Mouse (Mus musculus) C3H10T1/2 (cell line): ENCODE data around the gene Bace2. TPM values are rescaled to one million over a fixed set of nuclear protein-coding genes. Genes with fewer than 3 reads are reported as not detected.

Experiments
- polyA plus RNA-seq, 2 experiments: library from polyadenylated mRNA; unstranded; fragments of >200 nt; fragmentation: generic; extraction: Trizol; gene quantifications; one replicate each; pipeline ENCODE4 v1.2.1; 2012; ENCODE audit warnings: missing spikeins in 2 of 2

The Bace2 gene
- 10 to 100 TPM in 1 of 2 experiments, under 1 TPM in 1; 0.30 to 10.3 TPM for polyA plus RNA-seq

GRCm38 (mm10) chr16:97356499-97357187 is at the start of gene Bace2:
Bace2 (plus strand) TSS chr16:97356742.

GRCm38 (mm10) chr16:97462481-97463181 is 106.1 kb downstream of the Bace2 start, which contains the start of gene Mx1:
Mx1 (minus strand) TSS chr16:97462907.

Other genes starting within 250 kb of the Bace2 start
- gene Dscam, start 186.0 kb upstream of the Bace2 start, polyA plus RNA-seq, result not detected
- under 1 TPM in 1 of 2 experiments, not detected in 1; 0.84 TPM for gene Mx1, start 106.2 kb downstream of the Bace2 start, polyA plus RNA-seq
- gene Fam3b, start 158.1 kb downstream of the Bace2 start, polyA plus RNA-seq, result under 1 TPM in 1 of 2 experiments, not detected in 1; 0.08 TPM